Mouse (Mus musculus) midbrain, embryonic 13.5 days (tissue): ENCODE measurements around the gene Frs2. TPM values are rescaled to one million over a fixed set of nuclear protein-coding genes. Genes with fewer than 3 reads are reported as not detected.
A peak's percentile ranks its signal among the peaks of the same experiment; 100 is the strongest.
"Not testable (repeated sequence)": the region's sequence is repeated elsewhere in the genome, so short reads cannot be mapped to it uniquely, and the experiment has no call there.

Experiments used
- ATAC-seq: fragments of 200-750 bp; cut with Nextera tagmentation; 2 replicates; pipeline ENCODE4 v1.8.0; 2017; ENCODE audit warnings: mild to moderate bottlenecking, moderate TSS enrichment, moderate library complexity
- H3K27ac ChIP-seq: fragments of 300-500 bp; sonication (generic); 2 replicates; pipeline ENCODE4 v1.5.1; 2015; ENCODE audit warnings: inconsistent platforms, mild to moderate bottlenecking, moderate library complexity
- H3K27me3 ChIP-seq: fragments of 300-500 bp; sonication (generic); 2 replicates; pipeline ENCODE4 v1.6.1; 2015; ENCODE audit warnings: mild to moderate bottlenecking, inconsistent platforms
- H3K36me3 ChIP-seq: fragments of 300-500 bp; sonication (generic); 2 replicates; pipeline ENCODE4 v1.6.1; 2015; ENCODE audit warnings: mild to moderate bottlenecking, inconsistent platforms
- H3K4me1 ChIP-seq: fragments of 300-500 bp; sonication (generic); replicated peaks from 2 replicates; pipeline ENCODE4 v1.6.1; 2015; ENCODE audit warnings: inconsistent platforms
- H3K4me2 ChIP-seq: fragments of 300-500 bp; sonication (generic); replicated peaks from 2 replicates; pipeline ENCODE4 v1.6.1; 2015; ENCODE audit warnings: moderate library complexity, mild to moderate bottlenecking, inconsistent platforms
- H3K4me3 ChIP-seq: fragments of 300-500 bp; sonication (generic); replicated peaks from 2 replicates; pipeline ENCODE4 v1.5.1; 2015; ENCODE audit warnings: mild to moderate bottlenecking, inconsistent platforms
- H3K9ac ChIP-seq: fragments of 300-500 bp; sonication (generic); replicated peaks from 2 replicates; pipeline ENCODE4 v1.6.1; 2015; ENCODE audit warnings: mild to moderate bottlenecking, inconsistent platforms
- H3K9me3 ChIP-seq: fragments of 300-500 bp; sonication (generic); 2 replicates; pipeline ENCODE4 v1.6.1; 2016; ENCODE audit warnings: mild to moderate bottlenecking, inconsistent platforms
- WGBS: fragments of 180-500 bp; shearing (Covaris S2); methylation state at CpG from one replicate; pipeline ENCODE4 v1.1.7; 2015; 5-methylcytosine and 5-hydroxymethylcytosine counted together
- polyA plus RNA-seq: library from polyadenylated mRNA; unstranded; fragments of >200 nt; fragmentation: Nextera tagmentation; extraction: Ambion mirVana; gene quantifications from 2 replicates; pipeline ENCODE4 v1.2.1, GENCODE M21; 2015

The Frs2 gene
- polyA plus RNA-seq, 1 experiment from 2014 or later, result 19.0 TPM

- H3K9me3 ChIP-seq, result no peaks in the 10 kb centered on the region
- 81% methylated on average over 8 of the region's 8 CpGs for WGBS
- H3K9ac ChIP-seq, result no peak overlapping the region
- H3K4me1 ChIP-seq, result peaks cover 4% of the 10 kb centered on the region
- no peak for ATAC-seq
- no peaks in the 10 kb centered on the region for H3K36me3 ChIP-seq
- H3K27me3 ChIP-seq, result peaks cover 11% of the 10 kb centered on the region; the same call in 1 of the 2 replicates
- H3K4me2 ChIP-seq, result no peak overlapping the region
- no peak overlapping the region for H3K27ac ChIP-seq
- no peak overlapping the region for H3K4me3 ChIP-seq
Observed at GRCm38 (mm10) chr10:117026176-117026575, 122.2 kb downstream of the Frs2 start.

GRCm38 (mm10) chr10:117025776-117026175, 122.6 kb downstream of the Frs2 start:
- peaks cover 11% of the 10 kb centered on the region; the same call in 1 of the 2 replicates for H3K27me3 ChIP-seq
- not testable (repeated sequence) for H3K27ac ChIP-seq, H3K4me1 ChIP-seq, H3K9ac ChIP-seq, H3K36me3 ChIP-seq, H3K4me2 ChIP-seq, H3K4me3 ChIP-seq, H3K9me3 ChIP-seq, ATAC-seq

GRCm38 (mm10) chr10:117023693-117024092, 124.6 kb downstream of the Frs2 start:
- WGBS, result 78% methylated on average over 16 of the region's 16 CpGs
- no peak overlapping the region for H3K27ac ChIP-seq
- peaks cover 12% of the 10 kb centered on the region for H3K4me1 ChIP-seq
- no peak for ATAC-seq
- H3K4me3 ChIP-seq, result no peak overlapping the region
- H3K4me2 ChIP-seq, result no peak overlapping the region
- no peaks in the 10 kb centered on the region for H3K36me3 ChIP-seq
- H3K9ac ChIP-seq, result no peak overlapping the region
- no peaks in the 10 kb centered on the region for H3K9me3 ChIP-seq
- peaks cover 11% of the 10 kb centered on the region; the same call in 1 of the 2 replicates for H3K27me3 ChIP-seq

- WGBS, result 23% methylated on average over 21 of the region's 21 CpGs
- H3K27ac ChIP-seq, result no peak overlapping the region
- H3K27me3 ChIP-seq, result peaks cover 11% of the 10 kb centered on the region; the same call in 1 of the 2 replicates
- H3K4me2 ChIP-seq, result peak overlapping the region; percentile 1; the same call in 1 of the 2 replicates
- no peaks in the 10 kb centered on the region for H3K9me3 ChIP-seq
- H3K4me1 ChIP-seq, result peaks cover 22% of the 10 kb centered on the region
- H3K4me3 ChIP-seq, result no peak overlapping the region
- H3K36me3 ChIP-seq, result no peaks in the 10 kb centered on the region
- peak; percentile 59 for ATAC-seq
- no peak overlapping the region for H3K9ac ChIP-seq
Observed at GRCm38 (mm10) chr10:117021020-117021754, 127.1 kb downstream of the Frs2 start.

Other genes with a start within 250 kb of the Frs2 start
- gene Rab3ip, start 197.8 kb downstream of the Frs2 start, polyA plus RNA-seq, result 43.9 and 44.2 TPM in 2 replicates
- not detected in 2 replicates for gene Gm10271, start 175.9 kb downstream of the Frs2 start, polyA plus RNA-seq
- 0.09 and 0.15 TPM in 2 replicates for gene Best3, start 162.2 kb downstream of the Frs2 start, polyA plus RNA-seq
- gene Lrrc10, start 103.2 kb downstream of the Frs2 start, polyA plus RNA-seq, result not detected in 2 replicates
- 280 and 281 TPM in 2 replicates for gene Cct2, start 84.7 kb downstream of the Frs2 start, polyA plus RNA-seq
- 141 and 160 TPM in 2 replicates for gene Yeats4, start 76.0 kb upstream of the Frs2 start, polyA plus RNA-seq
- gene 9530003J23Rik, start 90.2 kb upstream of the Frs2 start, polyA plus RNA-seq, result not detected in 2 replicates
- 14.7 and 19.0 TPM in 2 replicates for gene Lyz2, start 133.8 kb upstream of the Frs2 start, polyA plus RNA-seq
- gene Lyz1, start 144.3 kb upstream of the Frs2 start, polyA plus RNA-seq, result not detected in 2 replicates
- gene Cpsf6, start 231.5 kb upstream of the Frs2 start, polyA plus RNA-seq, result 203 and 210 TPM in 2 replicates